Comparison of ENCODE assay signal across 8 mouse cellular contexts in genomic region chr12:31949193-31949741, GRCm38 (mm10). TPM values are rescaled to one million over a fixed set of nuclear protein-coding genes. Genes with fewer than 3 reads are reported as not detected.
DNase-seq lines count a peak whose midpoint lies in the region; ATAC-seq and TF ChIP-seq lines count a peak whose summit lies in the region.

No protein-coding gene starts in this region.

- H3K27me3 ChIP-seq in embryonic facial prominence, embryonic 13.5 days = no peaks in the 10 kb centered on the region
- H3K27me3 ChIP-seq in kidney, adult 2 months (replicated peaks; ENCODE audit: control insufficient read depth, insufficient read depth, low read length) = no peaks in the 10 kb centered on the region
- H3K27me3 ChIP-seq in limb, embryonic 12.5 days = no peaks in the 10 kb centered on the region
- no peaks in the 10 kb centered on the region for H3K27me3 ChIP-seq in midbrain, embryonic 15.5 days (replicated peaks)
- no peaks in the 10 kb centered on the region for H3K27me3 ChIP-seq in spleen, adult 2 months (ENCODE audit: control insufficient read depth, insufficient read depth, low read length)

- WGBS in embryonic facial prominence, embryonic 13.5 days = under 1% methylated on average over 54 of the region's 58 CpGs
- WGBS in kidney, adult 2 months = under 1% methylated on average over 58 of the region's 58 CpGs
- under 1% methylated on average over 44 of the region's 58 CpGs for WGBS in limb, embryonic 12.5 days
- under 1% methylated on average over 58 of the region's 58 CpGs for WGBS in midbrain, embryonic 15.5 days
- 1% methylated on average over 58 of the region's 58 CpGs for WGBS in spleen, adult 2 months

- no peaks in the 10 kb centered on the region for H3K9me3 ChIP-seq in embryonic facial prominence, embryonic 13.5 days
- no peaks in the 10 kb centered on the region for H3K9me3 ChIP-seq in limb, embryonic 12.5 days
- H3K9me3 ChIP-seq in midbrain, embryonic 15.5 days = no peaks in the 10 kb centered on the region

- DNase-seq in 3134 (ENCODE audit: extremely low read depth, insufficient read length, low spot score) = peak; percentile 94
- DNase-seq in adrenal gland, postnatal 36 days = peak; percentile 96 to 97
- DNase-seq in heart, adult 18-20 months = peak; percentile 96
- DNase-seq in kidney, adult 2 months = peak; percentile 97
- peak; percentile 65 to 82 for DNase-seq in spleen, adult 2 months (ENCODE audit: low read depth in 1 of 2, low spot score in 2 of 2)

- 0 out of 2 replicates have a peak, but pooled peaks have one; percentile 5 for TF ChIP-seq CTCF in kidney, adult 2 months (conservative IDR thresholded peaks at IDR 0.05; ENCODE audit: insufficient read depth, insufficient read length, low read depth, low read length)
- TF ChIP-seq CTCF in spleen, adult 2 months (IDR thresholded peaks at IDR 0.05; ENCODE audit: extremely low read depth, insufficient read depth, insufficient read length, insufficient replicate concordance) = no peak

- H3K4me2 ChIP-seq in embryonic facial prominence, embryonic 13.5 days = peak overlapping the region; percentile 64
- H3K4me2 ChIP-seq in limb, embryonic 12.5 days = peak overlapping the region; percentile 58
- peak overlapping the region; percentile 56 for H3K4me2 ChIP-seq in midbrain, embryonic 15.5 days

- no peaks in the 10 kb centered on the region for H3K4me1 ChIP-seq in embryonic facial prominence, embryonic 13.5 days
- H3K4me1 ChIP-seq in kidney, adult 2 months (ENCODE audit: control insufficient read depth, insufficient read depth, low read length) = 0 out of 2 replicates have a peak, but pooled peaks cover 3% of the 10 kb centered on the region
- 0 out of 2 replicates have a peak, but pooled peaks cover 2% of the 10 kb centered on the region for H3K4me1 ChIP-seq in limb, embryonic 12.5 days (replicated peaks)
- peaks cover 10% of the 10 kb centered on the region for H3K4me1 ChIP-seq in midbrain, embryonic 15.5 days
- peaks cover 2% of the 10 kb centered on the region; the same call in 1 of the 2 replicates for H3K4me1 ChIP-seq in spleen, adult 2 months (ENCODE audit: control insufficient read depth, insufficient read depth, insufficient read length)

- H3K36me3 ChIP-seq in embryonic facial prominence, embryonic 13.5 days = no peaks in the 10 kb centered on the region
- no peaks in the 10 kb centered on the region for H3K36me3 ChIP-seq in kidney, adult 2 months (ENCODE audit: control insufficient read depth, insufficient read depth, low read length)
- H3K36me3 ChIP-seq in limb, embryonic 12.5 days = no peaks in the 10 kb centered on the region
- no peaks in the 10 kb centered on the region for H3K36me3 ChIP-seq in midbrain, embryonic 15.5 days (replicated peaks)
- no peaks in the 10 kb centered on the region for H3K36me3 ChIP-seq in spleen, adult 2 months (ENCODE audit: control insufficient read depth, insufficient read depth, low read length)

- no peak for TF ChIP-seq POLR2A in kidney, adult 2 months (IDR thresholded peaks at IDR 0.05; ENCODE audit: low read depth, low read length)
- no peak for TF ChIP-seq POLR2A in spleen, adult 2 months (IDR thresholded peaks at IDR 0.05; ENCODE audit: low read depth, low read length)

- H3K27ac ChIP-seq in embryonic facial prominence, embryonic 13.5 days = peak overlapping the region; percentile 100
- peak overlapping the region; percentile 85 for H3K27ac ChIP-seq in kidney, adult 2 months (ENCODE audit: insufficient read depth, low read depth, low read length)
- H3K27ac ChIP-seq in limb, embryonic 12.5 days = peak overlapping the region; percentile 99
- peak overlapping the region; percentile 97 for H3K27ac ChIP-seq in midbrain, embryonic 15.5 days
- peak overlapping the region; percentile 96 for H3K27ac ChIP-seq in spleen, adult 2 months (ENCODE audit: insufficient read depth, low read length)

- peak; percentile 77 for ATAC-seq in embryonic facial prominence, embryonic 13.5 days (ENCODE audit: insufficient number of reproducible peaks, insufficient read depth, low FRiP score, low TSS enrichment, low read depth)
- ATAC-seq in limb, embryonic 12.5 days (ENCODE audit: insufficient number of reproducible peaks, insufficient read depth, low FRiP score, low TSS enrichment, low read depth) = peak; percentile 76
- ATAC-seq in midbrain, embryonic 15.5 days (replicated peaks) = peak; percentile 85

- H3K9ac ChIP-seq in embryonic facial prominence, embryonic 13.5 days = peak overlapping the region; percentile 91
- peak overlapping the region; percentile 97 for H3K9ac ChIP-seq in limb, embryonic 12.5 days (replicated peaks)
- H3K9ac ChIP-seq in midbrain, embryonic 15.5 days = peak overlapping the region; percentile 68

- peak overlapping the region; percentile 84 for H3K4me3 ChIP-seq in embryonic facial prominence, embryonic 13.5 days
- H3K4me3 ChIP-seq in kidney, adult 2 months (ENCODE audit: insufficient read depth, low read depth, low read length) = peak overlapping the region; percentile 70
- peak overlapping the region; percentile 90 for H3K4me3 ChIP-seq in limb, embryonic 12.5 days (replicated peaks)
- H3K4me3 ChIP-seq in midbrain, embryonic 15.5 days = peak overlapping the region; percentile 92
- peak overlapping the region; percentile 95 for H3K4me3 ChIP-seq in spleen, adult 2 months (ENCODE audit: extremely low read depth, insufficient read depth, insufficient read length)

RNA-seq across cellular contexts. Expression of gene Hbp1, which starts 1.1 kb away (rescaled TPM):
- total RNA-seq in adrenal gland, postnatal 36 days (2021) = 100 to 1,000 TPM in 1 of 2 experiments, 10 to 100 TPM in 1; 63.6 to 125 TPM
- 124 and 131 TPM in 2 replicates for polyA plus RNA-seq in embryonic facial prominence, embryonic 13.5 days (2015; fragmentation: Nextera tagmentation; extraction: Ambion mirVana)
- total RNA-seq in heart, adult 18-20 months (2021) = 10 to 100 TPM; 64.1 to 68.9 TPM
- polyA plus RNA-seq in kidney, adult 2 months (2012; rRNA removed) = 67.5 and 68.2 TPM in 2 replicates
- 133 and 134 TPM in 2 replicates for polyA plus RNA-seq in limb, embryonic 12.5 days (2016; fragmentation: Nextera tagmentation; extraction: Ambion mirVana)
- polyA plus RNA-seq in midbrain, embryonic 15.5 days (2015; fragmentation: Nextera tagmentation; extraction: Ambion mirVana) = 48.3 and 49.2 TPM in 2 replicates
- 38.4 and 40.3 TPM in 2 replicates for polyA plus RNA-seq in spleen, adult 2 months (2012; rRNA removed)

Comparison
In these comparisons a context has a peak if more than half of its experiments do, and no peak if none do; other contexts are left out.
1. Peak in every context shown above with its lines: DNase-seq, ATAC-seq, H3K4me3 ChIP-seq and H3K27ac ChIP-seq.